Mouse (Mus musculus) embryonic facial prominence, embryonic 14.5 days (tissue): Measurements from ENCODE around the gene Fam155a. TPM values are rescaled to one million over a fixed set of nuclear protein-coding genes. Genes with fewer than 3 reads are reported as not detected.

Experiments
- ATAC-seq: fragments of 200-750 bp; cut with Nextera tagmentation; 2 replicates; pipeline ENCODE4 v1.8.0; 2017; ENCODE audit warnings: low read depth, moderate number of reproducible peaks, moderate TSS enrichment
- DNase-seq: peaks from one replicate; pipeline ENCODE4 v3.0.0-alpha.2; 2015; ENCODE audit warnings: low spot score
- H3K27ac ChIP-seq: fragments of 300-500 bp; sonication (generic); replicated peaks from 2 replicates; pipeline ENCODE4 v1.5.1; 2014; ENCODE audit warnings: low read depth, mild to moderate bottlenecking, low read length, moderate library complexity
- H3K27me3 ChIP-seq: fragments of 300-500 bp; sonication (generic); replicated peaks from 2 replicates; pipeline ENCODE4 v1.6.1; 2014; ENCODE audit warnings: low read length; ENCODE audit not compliant: control insufficient read depth, insufficient read depth
- H3K36me3 ChIP-seq: fragments of 300-500 bp; sonication (generic); 2 replicates; pipeline ENCODE4 v1.6.1; 2014; ENCODE audit warnings: low read length, mixed read lengths; ENCODE audit not compliant: control insufficient read depth, insufficient read depth
- H3K4me1 ChIP-seq: fragments of 300-500 bp; sonication (generic); 2 replicates; pipeline ENCODE4 v1.6.1; 2014; ENCODE audit warnings: antibody characterized with exemption, low read length; ENCODE audit not compliant: control insufficient read depth, insufficient read depth
- H3K4me2 ChIP-seq: fragments of 300-500 bp; sonication (generic); 2 replicates; pipeline ENCODE4 v1.6.1; 2014; ENCODE audit warnings: low read depth, mild to moderate bottlenecking, low read length, moderate library complexity, mixed read lengths
- H3K4me3 ChIP-seq: fragments of 300-500 bp; sonication (generic); 2 replicates; pipeline ENCODE4 v1.5.1; 2014; ENCODE audit warnings: low read depth, mild to moderate bottlenecking, low read length
- H3K9ac ChIP-seq: fragments of 300-500 bp; sonication (generic); 2 replicates; pipeline ENCODE4 v1.6.1; 2014; ENCODE audit warnings: low read depth, mild to moderate bottlenecking, low read length, moderate library complexity, mixed read lengths
- H3K9me3 ChIP-seq: fragments of 300-500 bp; sonication (generic); 2 replicates; pipeline ENCODE4 v1.6.1; 2016; ENCODE audit warnings: low read length; ENCODE audit not compliant: control insufficient read depth
- WGBS: fragments of 180-500 bp; shearing (Covaris S2); extraction: QIAGEN DNeasy Blood & Tissue Kit; methylation state at CpG from one replicate; pipeline ENCODE4 v1.1.7; 2014; 5-methylcytosine and 5-hydroxymethylcytosine counted together
- polyA plus RNA-seq: library from polyadenylated mRNA; unstranded; fragments of >200 nt; fragmentation: Nextera tagmentation; extraction: Ambion mirVana; gene quantifications from 2 replicates; pipeline ENCODE4 v1.2.1, GENCODE M21; 2014

Gene Fam155a
- polyA plus RNA-seq, 1 experiment from 2014 or later: 1.0 TPM

- H3K9ac ChIP-seq: no peak overlapping the region
- H3K4me3 ChIP-seq: no peak overlapping the region
- no peak overlapping the region for H3K27ac ChIP-seq
- ATAC-seq (no peak), DNase-seq (no peak)
- H3K4me1 ChIP-seq: no peaks in the 10 kb centered on the region
- no peaks in the 10 kb centered on the region for H3K36me3 ChIP-seq
- no peaks in the 10 kb centered on the region for H3K9me3 ChIP-seq
- 83% methylated on average over 3 of the region's 3 CpGs for WGBS
- H3K27me3 ChIP-seq: no peaks in the 10 kb centered on the region
- no peak overlapping the region for H3K4me2 ChIP-seq
Measured at GRCm38 (mm10) chr8:9549199-9549598, 221.8 kb downstream of the Fam155a start.

GRCm38 (mm10) chr8:9547558-9547954 is 223.4 kb downstream of the Fam155a start:
- Histone ChIP-seq H3K4me3 (no peak overlapping the region), H3K27ac (no peak overlapping the region), H3K4me1 (no peaks in the 10 kb centered on the region), H3K9me3 (no peaks in the 10 kb centered on the region), H3K4me2 (no peak overlapping the region), H3K9ac (no peak overlapping the region), H3K36me3 (no peaks in the 10 kb centered on the region), H3K27me3 (no peaks in the 10 kb centered on the region)
- ATAC-seq (no peak), DNase-seq (no peak)
- WGBS: 55% methylated on average over 2 of the region's 2 CpGs

GRCm38 (mm10) chr8:9546919-9547557 is 223.9 kb downstream of the Fam155a start:
- Histone ChIP-seq H3K9me3 (no peaks in the 10 kb centered on the region), H3K27ac (no peak overlapping the region), H3K4me2 (no peak overlapping the region), H3K36me3 (no peaks in the 10 kb centered on the region), H3K27me3 (no peaks in the 10 kb centered on the region), H3K4me1 (no peaks in the 10 kb centered on the region), H3K4me3 (no peak overlapping the region), H3K9ac (no peak overlapping the region)
- DNase-seq: no peak
- 68% methylated on average over 6 of the region's 6 CpGs for WGBS
- ATAC-seq: no peak

- no peak overlapping the region for H3K4me3 ChIP-seq
- H3K36me3 ChIP-seq: no peaks in the 10 kb centered on the region
- no peak overlapping the region for H3K27ac ChIP-seq
- H3K4me1 ChIP-seq: no peaks in the 10 kb centered on the region
- no peak overlapping the region for H3K4me2 ChIP-seq
- WGBS: 57% methylated on average over 6 of the region's 6 CpGs
- no peaks in the 10 kb centered on the region for H3K9me3 ChIP-seq
- H3K9ac ChIP-seq: no peak overlapping the region
- no peaks in the 10 kb centered on the region for H3K27me3 ChIP-seq
- DNase-seq (no peak), ATAC-seq (no peak)
Measured at GRCm38 (mm10) chr8:9546429-9546828, 224.5 kb downstream of the Fam155a start.

DNA sequence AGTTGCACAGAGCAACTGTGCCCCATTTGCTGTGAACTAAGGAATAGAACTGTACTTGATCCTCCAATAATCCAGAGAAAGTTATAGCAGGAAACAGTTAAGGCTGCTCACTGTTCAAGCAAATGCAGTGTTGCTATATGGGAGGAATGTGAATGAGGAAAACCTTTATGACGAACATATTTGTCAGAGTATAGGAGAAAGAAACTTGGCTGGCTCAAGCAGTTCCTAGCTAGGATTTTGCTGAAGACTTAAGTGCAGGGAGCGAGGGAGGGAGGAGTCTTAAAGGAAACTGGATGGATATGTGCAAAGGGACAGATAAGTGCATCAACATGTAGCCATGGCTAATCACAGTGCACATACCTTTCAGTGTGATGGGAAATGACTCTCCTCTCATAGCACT is 225.3 kb downstream of the Fam155a start:
- no peak overlapping the region for H3K4me2 ChIP-seq
- no peak for DNase-seq
- H3K27me3 ChIP-seq: no peaks in the 10 kb centered on the region
- no peak overlapping the region for H3K27ac ChIP-seq
- H3K4me1 ChIP-seq: no peaks in the 10 kb centered on the region
- H3K36me3 ChIP-seq: no peaks in the 10 kb centered on the region
- no peak for ATAC-seq
- 52% methylated on average over 2 of the region's 2 CpGs for WGBS
- H3K4me3 ChIP-seq: no peak overlapping the region
- no peaks in the 10 kb centered on the region for H3K9me3 ChIP-seq
- H3K9ac ChIP-seq: no peak overlapping the region

DNA sequence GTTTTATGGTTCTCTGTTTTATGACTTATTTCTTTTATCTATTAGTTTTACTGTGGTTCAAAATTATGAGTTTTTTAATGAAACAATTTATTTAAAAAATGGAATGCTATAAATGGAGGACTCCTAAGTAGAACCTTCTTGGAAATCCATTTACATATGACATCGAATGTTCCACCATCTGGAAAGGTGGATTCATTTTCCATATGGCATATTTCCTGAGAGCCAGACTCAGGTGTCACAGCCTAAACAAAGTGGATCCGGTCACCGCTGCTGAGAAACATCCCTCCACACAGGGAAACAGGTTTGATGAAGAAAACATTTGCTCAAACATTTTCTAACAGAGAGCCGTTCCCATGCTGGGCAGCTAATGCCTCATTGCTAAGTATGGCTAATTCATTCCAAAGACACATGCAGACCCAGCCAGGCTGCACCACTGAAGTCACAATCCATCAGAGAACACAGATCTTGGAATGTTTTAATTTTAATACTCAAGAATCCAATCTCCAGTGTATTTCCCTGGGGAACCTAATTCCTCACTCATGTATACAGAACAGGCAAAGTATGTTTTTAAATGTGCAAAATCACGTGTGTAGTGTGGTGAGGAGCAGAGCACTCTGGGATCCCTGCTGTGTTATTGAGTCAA is 235.1 kb downstream of the Fam155a start:
- ATAC-seq (no peak), DNase-seq (no peak)
- no peaks in the 10 kb centered on the region for H3K4me1 ChIP-seq
- WGBS: 65% methylated on average over 5 of the region's 5 CpGs
- H3K27ac ChIP-seq: no peak overlapping the region
- no peaks in the 10 kb centered on the region for H3K27me3 ChIP-seq
- H3K4me2 ChIP-seq: no peak overlapping the region
- no peak overlapping the region for H3K9ac ChIP-seq
- no peaks in the 10 kb centered on the region for H3K9me3 ChIP-seq
- no peak overlapping the region for H3K4me3 ChIP-seq
- H3K36me3 ChIP-seq: no peaks in the 10 kb centered on the region

DNA sequence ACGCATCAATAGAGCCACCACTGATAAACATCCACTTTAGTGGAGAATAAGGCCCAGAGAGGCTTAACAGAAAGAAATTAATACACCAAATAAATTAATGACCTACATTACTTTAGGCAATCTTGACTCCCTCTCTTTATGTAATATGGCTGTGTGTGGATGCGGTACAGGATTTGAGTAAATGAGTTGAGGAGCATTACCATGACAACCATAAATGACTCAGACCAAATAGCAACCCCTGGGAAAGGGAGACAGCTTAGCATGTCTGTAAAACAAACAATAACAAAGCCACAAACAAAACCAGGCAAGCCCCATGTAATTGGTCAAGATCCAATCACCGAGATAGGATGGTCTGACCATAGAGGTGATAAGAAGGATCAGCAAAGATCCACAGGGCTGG is 244.4 kb downstream of the Fam155a start:
- ATAC-seq: no peak
- DNase-seq: no peak
- Histone ChIP-seq H3K4me1 (no peaks in the 10 kb centered on the region), H3K27me3 (no peaks in the 10 kb centered on the region), H3K4me3 (no peak overlapping the region), H3K36me3 (no peaks in the 10 kb centered on the region), H3K9ac (no peak overlapping the region), H3K27ac (no peak overlapping the region), H3K9me3 (no peaks in the 10 kb centered on the region), H3K4me2 (no peak overlapping the region)
- 83% methylated on average over 3 of the region's 3 CpGs for WGBS

- Histone ChIP-seq H3K36me3 (no peaks in the 10 kb centered on the region), H3K4me3 (no peak overlapping the region), H3K4me2 (no peak overlapping the region), H3K27me3 (no peaks in the 10 kb centered on the region), H3K27ac (no peak overlapping the region), H3K9me3 (no peaks in the 10 kb centered on the region), H3K9ac (no peak overlapping the region), H3K4me1 (no peaks in the 10 kb centered on the region)
- DNase-seq (no peak), ATAC-seq (no peak)
- 70% methylated on average over 2 of the region's 2 CpGs for WGBS
Measured at GRCm38 (mm10) chr8:9521577-9521976, 249.4 kb downstream of the Fam155a start.

DNA sequence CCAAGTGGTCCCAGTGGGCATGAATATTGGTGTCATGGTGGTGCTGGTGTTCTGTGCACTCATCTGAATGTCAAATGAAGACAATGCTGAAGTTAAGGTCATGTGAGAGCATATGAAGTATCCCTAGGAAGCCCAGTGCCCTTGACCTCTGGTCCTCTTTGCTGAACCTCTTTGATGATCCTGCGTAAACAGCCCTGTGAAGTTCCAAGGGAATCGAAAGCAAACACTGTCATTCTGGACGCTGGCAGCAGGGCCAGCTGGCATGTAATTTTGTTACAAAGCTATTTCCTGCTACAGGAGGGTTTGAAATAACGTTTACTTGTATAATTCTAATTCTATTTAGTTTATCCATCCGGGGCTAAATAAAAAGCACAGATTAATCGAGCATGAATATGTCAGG is 270.2 kb downstream of the Fam155a start:
- H3K27me3 ChIP-seq: no peaks in the 10 kb centered on the region
- no peak overlapping the region for H3K4me2 ChIP-seq
- H3K36me3 ChIP-seq: no peaks in the 10 kb centered on the region
- ATAC-seq (no peak), DNase-seq (no peak)
- H3K9me3 ChIP-seq: no peaks in the 10 kb centered on the region
- no peaks in the 10 kb centered on the region for H3K4me1 ChIP-seq
- H3K4me3 ChIP-seq: no peak overlapping the region
- 25% methylated on average over 6 of the region's 6 CpGs for WGBS
- H3K27ac ChIP-seq: no peak overlapping the region
- H3K9ac ChIP-seq: no peak overlapping the region
